Mouse (Mus musculus) layer of hippocampus, postnatal 10 days (tissue): ENCODE data around the gene Gng11. TPM values are rescaled to one million over a fixed set of nuclear protein-coding genes. Genes with fewer than 3 reads are reported as not detected.

Experiments
- DNase-seq, 2 experiments: peaks; one replicate each; pipeline ENCODE4 v3.0.0; 2021; ENCODE audit warnings: low spot score in 2 of 2
- long read RNA-seq: library from polyadenylated mRNA; stranded (forward); transcript quantifications from one replicate; pipeline ENCODE4 v2.0.0, GENCODE M21; 2023
- total RNA-seq, 2 experiments: library from RNA; stranded (reverse); gene quantifications; 2 replicates each; pipeline ENCODE4 v1.2.3; 2021

The Gng11 gene
- total RNA-seq: 10 to 100 TPM in 1 of 2 experiments, 1 to 10 TPM in 1; 9.0 to 10.8 TPM
- long read RNA-seq, transcript Gng11-201 (2 exons, 919 nt): major isoform, 14 of 15 reads
- long read RNA-seq, partial matches to known transcripts: 1 of 15 reads
- long read RNA-seq, other reads (novel, unspliced or antisense): 0 of 15 reads

DNA sequence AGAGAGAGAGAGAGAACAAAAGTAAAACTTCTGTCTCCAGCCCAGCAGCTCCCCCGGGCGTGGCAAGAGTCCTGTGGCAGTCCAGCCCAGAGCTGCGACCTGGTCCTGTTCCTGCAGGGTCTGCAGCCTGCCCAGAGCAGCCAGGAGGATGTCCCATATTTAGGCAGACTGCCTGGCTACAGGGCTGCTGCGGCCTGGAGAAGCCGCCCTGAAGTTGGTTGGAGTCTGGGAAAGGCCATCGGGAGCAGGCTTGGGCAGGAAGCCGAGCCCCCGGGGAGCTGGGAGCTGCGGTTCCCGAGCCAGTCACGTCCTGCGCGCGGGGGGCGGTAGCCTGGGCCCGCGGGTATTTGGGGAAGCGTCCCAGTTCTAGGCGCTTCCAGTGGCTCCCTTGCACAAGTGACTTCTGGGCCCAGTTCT is at the start of gene Gng11:
Gene Gng11, plus strand, starts transcription at position 15 of the 417 bp plus-strand sequence.
- DNase-seq: peak; percentile 18 to 46

DNA sequence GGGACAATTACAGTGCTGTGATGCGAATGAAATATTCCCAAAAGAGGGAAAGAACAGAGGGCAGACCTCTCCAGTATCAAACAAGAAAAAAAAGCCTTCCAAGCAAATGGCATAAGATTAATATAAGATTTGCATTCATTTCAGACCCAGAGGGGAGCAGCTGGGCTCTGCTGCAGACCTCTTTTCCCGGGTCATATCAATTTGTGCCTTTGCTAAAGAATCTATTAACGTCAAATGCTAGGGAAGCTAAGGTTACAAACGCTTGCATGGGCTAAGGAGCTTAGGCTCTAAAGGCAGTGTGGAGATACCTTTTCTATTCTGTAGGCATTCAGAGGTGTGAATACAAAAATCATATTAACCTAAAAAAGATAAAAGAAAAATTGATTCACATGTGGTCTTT is 48.7 kb upstream of the Gng11 start:
- no peak for DNase-seq

DNA sequence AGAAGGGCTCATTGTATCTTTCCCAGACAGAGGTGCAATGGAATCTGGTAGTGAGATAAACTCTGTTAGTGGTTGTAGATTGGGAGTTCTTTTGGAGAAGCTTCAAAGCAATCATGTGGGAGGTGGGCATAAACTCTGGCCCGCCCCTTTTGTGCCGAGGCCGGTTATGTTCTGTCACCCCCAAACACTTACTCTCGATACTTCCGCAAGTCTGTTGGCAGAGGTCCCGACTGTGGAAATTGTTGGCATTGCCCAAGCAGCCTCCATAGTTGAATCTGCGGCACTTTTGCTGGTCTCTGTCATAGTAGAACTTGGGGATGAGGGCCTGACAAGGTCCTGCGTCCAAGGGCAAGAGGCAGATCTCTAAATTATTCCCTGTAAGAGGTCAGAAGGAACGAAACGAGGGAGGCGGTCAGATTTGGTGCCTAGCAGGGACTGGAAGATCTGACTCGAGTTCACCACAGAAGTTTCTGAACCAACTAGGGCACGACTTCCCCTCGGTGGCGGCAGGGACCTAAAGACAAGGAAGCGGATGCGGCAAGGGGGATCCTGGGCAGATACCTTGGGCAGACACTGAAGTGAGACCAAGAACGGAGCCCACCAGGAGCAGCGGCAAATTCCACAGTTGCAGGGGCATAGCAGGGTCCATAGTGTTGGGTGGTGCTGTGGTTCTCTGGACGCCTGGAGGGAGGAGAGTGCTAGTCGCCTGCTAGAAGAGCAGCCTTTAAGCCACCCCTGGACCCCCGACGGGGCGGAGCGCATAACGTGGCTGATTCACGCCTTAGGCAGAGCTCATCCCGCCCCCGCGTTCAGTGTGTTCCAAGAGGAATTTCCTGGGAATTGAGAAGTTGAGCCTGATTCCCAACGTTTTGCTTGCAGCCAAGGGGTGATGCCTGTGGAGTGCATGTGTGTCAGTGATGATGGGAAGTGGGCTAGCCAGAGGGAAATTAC is 35.8 kb upstream of the Gng11 start:
- DNase-seq: peak in 1 of 2 experiments; percentile 7

DNA sequence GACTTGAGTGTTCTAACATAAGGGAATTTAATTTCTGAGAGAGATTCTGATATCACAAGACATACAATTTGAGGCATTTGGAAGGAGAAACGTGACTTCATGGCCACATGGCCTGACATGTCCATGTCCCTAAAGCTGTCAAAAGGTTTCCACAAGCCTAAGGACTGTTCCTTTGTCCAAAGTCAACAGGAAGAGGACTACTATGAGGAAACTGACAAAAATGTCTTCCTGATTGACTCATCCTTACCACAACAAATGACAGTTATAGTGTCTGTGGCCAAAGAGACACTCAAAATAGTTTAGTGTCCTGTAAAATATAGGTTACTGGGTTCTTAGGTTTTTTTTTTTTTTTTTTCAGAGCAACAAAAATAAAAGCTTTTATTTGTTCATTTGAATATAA is 30.0 kb upstream of the Gng11 start:
- DNase-seq: no peak

DNA sequence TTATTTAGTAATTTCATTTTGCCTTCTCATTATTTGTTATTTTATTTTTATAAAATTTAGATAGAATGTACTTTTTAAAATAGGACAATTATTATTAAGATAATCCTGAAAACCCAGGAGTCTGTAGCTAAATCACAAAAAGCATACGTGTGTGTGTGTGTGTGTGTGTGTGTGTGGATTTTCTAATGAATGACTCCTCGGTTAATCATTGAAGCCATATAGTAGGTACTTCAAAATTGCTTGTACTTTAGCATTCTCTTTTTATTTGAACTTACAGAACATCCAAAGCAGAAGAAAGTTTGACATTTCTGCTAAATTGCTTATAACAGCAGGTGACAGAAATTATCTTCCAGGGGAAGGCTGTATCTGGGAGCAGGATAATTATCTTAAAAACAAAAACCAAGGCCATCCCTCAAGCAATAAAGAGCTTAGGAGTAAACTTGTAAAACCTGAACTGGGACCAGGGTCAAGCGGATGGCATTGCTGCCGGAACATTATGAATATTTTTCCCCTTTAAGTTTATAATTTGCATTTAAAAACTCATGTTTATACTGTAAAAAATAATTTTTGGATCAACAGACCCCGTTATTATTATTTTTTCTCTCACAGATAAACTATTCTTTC is 20.9 kb upstream of the Gng11 start:
- no peak for DNase-seq

DNA sequence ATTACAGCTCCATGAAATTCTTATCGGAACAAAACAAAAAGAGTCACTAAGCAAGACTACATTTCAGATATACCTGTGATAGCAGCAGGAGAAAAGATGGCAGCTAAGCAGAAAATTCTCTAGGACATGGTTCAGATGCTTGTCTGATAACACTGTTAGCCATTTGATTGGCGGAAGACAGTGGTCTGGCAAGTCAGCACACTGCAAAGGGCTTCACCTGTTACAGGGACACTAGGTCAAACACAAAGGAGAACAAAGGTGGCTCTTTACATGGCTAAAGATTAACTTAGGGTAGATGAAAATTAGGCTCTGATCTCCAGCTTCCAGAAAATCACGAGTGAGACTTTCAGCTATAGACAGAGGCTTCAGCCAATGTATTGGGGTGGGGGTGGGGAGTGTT is 15.0 kb upstream of the Gng11 start, which contains the start of gene Tfpi2:
Gene Tfpi2, minus strand, starts transcription at position 170 of the 400 bp plus-strand sequence.
- DNase-seq: no peak

DNA sequence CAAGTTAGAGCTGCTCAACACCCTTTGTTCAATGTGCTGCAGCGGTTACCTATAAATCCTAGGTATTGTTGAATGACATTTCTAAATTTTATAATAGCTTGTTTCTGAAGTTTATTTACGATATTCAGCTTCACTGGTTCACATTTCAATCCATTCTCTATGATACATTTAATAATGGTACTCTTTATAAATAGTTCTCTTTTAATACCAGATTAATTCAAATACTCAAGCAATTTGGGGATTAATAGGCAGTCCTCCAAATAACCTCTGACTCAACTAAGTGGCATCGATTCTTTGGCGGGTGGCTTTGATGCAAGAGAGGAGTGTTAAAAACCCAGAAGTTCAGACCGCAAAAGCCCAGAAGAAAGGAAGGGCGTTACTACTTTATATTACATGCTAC is 10.2 kb upstream of the Gng11 start, which contains the start of gene Gngt1:
Gene Gngt1, plus strand, starts transcription at position 301 of the 400 bp plus-strand sequence.
- DNase-seq: no peak

DNA sequence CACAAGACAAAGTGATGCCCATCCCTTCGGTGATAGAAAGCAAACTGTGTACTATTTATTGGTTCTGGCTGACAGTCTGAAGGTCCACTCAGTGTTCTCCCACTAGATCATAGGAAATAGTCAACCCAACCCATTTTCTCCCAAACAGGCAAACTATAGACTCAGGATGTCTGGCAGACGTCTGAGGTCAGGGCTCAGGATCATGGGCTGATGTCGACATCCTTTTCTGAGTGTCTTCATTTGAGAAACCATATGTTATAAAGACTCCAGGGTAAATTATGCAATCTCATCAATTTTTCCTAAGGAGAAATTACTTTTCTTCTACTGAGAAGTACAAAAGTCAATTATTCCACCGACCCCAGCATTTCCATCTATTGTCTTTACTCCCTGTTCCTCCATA is 5.6 kb upstream of the Gng11 start:
- no peak for DNase-seq

DNA sequence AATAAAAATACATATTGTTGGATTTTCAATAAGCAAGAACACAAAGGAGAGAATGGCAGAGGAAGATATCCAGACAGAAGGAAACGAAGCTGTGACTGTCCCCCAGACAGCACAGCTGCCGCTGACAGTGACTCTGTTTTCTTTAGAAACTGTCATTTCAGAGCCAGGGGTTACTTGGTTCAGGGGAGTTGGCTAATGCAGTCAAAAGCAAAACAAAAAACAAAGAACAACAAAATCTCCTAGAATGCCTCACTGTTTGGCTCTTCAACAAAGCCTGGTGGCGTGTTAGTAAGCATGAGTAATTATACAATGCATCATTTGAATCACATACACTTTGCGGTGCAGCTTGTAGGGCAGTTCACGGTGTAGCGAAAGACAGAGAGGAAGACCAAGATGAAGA is 4.4 kb upstream of the Gng11 start:
- DNase-seq: no peak

DNA sequence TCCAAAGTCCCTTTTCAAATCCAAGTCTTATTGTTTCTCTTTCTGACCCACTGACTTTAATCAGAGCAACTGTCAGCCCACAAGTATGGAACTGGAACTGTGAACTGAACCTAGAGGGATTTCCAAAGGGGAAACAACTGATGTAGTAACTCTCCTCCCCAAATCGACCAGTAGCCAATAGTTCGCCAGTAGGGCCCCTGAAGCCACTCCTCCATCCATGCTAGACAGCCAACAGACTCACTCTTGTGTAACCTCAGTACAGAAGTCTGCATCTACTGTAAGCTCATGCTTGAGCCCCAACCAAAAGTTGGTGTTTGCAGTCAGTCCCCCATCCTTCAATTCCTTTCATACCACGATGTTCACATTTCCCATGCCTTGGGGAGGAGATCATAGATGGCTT is 3.0 kb upstream of the Gng11 start:
- DNase-seq: no peak

DNA sequence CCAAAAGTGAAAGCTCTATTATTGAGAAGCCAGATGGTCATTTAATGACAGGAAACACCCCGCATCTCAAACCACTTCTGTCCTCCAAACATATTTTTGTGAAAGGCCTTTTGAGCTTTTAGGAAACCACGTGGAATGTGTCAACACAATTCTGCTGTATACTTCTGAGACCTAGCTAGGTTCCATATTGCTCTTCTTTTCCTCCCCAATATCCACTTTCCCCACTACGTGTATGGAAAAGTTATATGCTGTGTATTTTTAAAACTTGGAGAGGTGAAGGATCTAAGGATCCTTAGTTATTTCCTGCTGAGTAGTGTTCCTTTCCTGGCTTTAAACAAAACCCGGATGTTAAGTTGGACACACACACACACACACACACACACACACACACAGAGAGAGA is 259 bp upstream of the Gng11 start:
- no peak for DNase-seq

DNA sequence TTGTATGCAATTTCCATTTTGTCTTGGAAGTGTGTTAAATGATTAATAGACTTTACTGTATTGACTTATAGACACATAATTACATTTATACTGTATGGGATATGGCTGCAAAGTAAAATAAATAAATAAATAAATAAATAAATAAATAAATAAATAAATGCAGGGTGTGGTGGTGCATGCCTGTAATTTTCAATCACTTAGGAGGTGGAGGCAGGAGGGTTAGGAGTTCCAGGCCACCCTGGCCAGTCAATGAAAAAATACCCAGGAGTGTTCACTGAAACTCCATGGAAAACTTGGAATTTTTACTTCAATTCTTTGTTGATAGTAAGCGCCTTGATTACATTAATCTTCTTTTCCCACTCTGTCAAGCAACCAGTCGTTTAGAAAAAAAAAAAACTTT is 1.1 kb downstream of the Gng11 start:
- no peak for DNase-seq

DNA sequence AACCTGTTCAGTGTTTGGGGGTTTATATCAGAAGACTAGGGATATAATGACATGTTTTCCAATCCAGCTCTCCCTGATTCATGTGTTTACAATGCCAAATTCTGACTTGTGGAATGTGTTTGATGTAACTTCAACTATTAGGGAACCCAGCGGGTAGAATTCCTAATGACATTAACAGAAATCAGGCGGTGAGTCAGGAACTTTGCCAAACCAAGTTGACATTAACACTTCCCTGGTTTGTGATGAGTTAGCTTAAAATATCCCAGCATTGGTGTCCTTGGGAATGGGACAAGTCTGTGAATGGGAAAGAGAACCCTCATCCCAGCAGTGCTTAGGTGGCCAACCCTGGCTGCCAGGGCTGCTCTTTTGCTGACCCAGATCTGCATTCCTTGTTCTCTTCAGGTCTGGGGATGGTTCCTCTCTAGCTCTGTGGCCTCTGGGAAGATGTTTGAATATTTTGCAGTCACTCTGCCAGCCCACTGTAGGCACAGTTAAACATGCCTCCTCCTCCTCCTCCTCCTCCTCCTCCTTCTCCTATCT is 4.9 kb downstream of the Gng11 start:
- DNase-seq: no peak

DNA sequence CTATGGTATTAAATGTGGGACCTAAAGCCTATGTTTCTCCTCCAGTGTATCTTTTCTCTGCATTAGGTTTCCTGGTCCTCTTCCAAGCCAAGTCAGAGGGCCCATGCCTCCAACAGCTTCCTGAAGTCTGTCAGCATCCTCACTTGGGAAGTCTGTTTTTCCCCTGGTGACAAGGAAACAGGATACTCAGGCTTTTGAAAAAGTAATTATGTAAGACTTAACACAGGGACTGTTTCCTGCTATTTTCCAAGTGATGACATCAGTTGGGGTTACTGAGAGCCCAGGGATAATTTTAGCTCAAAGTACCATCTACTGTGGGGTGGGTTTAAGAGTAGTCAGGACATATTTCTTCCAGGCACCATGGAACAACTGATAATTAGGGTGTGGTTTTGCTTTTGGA is 5.8 kb downstream of the Gng11 start:
- DNase-seq: no peak

DNA sequence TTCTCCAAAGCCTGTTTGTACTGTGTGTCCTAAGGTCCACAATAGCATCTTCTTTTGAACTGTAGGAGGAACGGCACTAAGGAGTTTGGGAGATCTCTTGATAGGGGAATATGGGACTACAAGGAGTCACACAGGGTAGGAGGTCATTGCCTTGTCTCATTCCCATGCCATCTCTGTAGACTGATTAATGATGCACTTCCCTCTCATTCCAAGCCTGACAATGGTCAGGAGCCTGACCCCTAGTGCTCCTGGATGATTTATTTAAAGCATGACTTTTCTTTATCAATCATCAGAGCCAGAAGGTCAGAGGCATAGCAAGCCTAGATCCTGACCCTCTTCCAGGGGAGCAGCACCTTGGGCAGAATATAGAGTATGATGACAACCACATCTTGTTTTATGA is 18.9 kb downstream of the Gng11 start:
- no peak for DNase-seq

DNA sequence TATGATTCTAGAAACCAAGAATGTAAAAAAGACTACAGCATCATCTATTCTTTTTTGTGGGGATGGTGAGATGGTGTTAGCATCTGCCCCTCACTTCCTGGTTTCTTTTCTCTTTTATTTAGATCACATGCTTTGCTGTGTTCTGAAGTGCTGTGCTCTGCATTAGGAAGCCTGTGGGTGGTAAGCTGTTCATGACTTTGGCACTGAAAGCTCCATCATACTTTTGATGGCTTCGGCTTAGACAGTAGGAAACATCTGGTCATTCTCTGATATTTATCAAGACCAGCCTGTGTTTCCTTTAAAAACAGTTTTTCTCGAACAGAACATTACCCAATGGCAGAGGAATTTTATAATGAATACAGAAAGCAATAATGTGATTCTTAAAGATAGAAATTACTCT is 22.7 kb downstream of the Gng11 start:
- DNase-seq: no peak

DNA sequence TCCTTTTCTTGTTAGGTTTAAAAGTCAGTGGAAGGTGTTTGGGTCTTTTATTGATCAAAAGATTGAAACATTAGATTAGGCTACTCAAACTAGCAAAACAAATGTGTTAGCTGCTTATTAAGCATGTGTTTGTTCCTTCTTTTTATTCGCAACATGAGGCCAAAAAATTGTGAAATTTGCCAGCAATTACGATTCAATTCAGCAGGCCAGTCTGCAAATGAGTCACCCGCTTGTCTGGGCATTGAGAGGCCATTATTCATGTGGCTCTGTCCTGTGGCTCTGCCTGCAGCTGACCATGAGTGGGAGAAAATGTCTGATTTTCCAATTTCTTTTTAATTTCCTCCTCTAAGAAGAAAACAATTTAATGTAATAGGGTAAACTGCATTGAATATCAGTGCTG is 27.3 kb downstream of the Gng11 start:
- DNase-seq: no peak

DNA sequence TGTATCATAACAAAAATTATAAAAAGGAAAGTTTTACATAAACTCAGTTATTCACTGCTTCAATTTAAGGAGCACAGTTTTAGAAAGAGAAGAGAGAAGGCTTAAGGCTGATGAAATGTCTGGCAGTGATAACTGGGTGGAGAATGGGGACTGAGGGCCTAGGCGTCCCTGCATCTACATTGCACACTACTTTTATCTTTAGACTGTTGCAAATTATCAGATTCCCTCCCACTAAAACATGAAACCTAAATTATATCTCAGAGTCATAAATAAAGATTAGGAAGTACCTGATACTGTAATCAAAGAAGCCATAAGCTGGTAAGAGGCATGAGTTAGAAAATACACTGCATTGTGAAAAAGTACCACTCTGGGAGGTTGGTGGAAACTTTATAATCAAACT is 38.1 kb downstream of the Gng11 start:
- no peak for DNase-seq

DNA sequence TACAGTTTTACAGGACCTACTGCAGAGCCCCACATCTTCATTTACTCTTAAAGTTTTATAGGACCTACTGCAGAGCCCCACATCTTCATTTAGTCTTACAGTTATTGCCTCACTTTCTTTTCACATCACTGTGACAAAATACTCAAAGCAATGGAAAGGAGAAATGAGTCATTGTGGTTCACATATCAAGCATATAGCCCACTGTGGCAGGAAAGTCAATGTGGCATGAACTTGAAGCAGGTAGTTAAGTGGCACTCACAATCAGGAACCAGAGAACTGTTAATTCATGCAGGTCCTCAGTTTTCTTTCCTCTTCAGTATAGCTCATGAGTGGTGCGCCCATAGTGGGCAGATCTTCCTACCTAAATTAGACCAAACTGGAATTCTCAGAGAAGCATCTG is 43.5 kb downstream of the Gng11 start:
- DNase-seq: no peak

DNA sequence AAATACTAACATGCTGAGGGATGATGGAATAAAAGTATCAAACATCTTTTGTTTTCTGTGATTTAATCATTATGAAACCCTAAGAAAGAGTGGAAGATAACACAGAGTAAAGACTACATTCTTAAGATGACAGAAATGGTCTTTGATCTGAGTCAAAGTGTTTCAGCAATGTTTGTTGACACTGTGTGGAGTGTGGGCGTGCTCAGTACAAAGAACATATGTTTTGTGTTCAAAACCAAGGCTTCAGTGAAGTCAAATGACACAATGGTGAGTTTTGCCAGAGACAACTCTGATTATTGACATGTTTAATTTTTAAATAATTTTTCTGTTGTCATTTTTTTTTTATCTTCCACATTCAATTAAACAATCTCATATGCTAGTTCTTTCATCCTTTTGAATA is 49.1 kb downstream of the Gng11 start:
- no peak for DNase-seq

DNA sequence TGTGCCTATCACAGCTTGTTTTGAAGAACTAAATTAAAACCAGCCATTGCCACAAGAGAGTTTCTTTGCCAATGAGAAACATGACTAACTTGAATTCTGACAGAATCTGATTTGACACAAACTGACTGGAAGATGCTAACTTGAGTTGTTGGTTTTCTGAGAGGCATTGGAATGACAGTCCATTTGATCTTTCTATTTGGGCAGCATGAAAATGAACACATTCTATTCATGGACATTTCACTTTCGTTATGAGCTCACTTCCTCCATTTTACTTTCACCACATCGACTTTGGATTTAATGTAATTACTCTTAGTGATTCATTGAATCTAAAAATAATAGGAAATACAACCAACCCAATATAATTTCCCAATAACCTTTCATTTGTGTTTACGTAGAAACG is 50.7 kb downstream of the Gng11 start:
- DNase-seq: no peak
